Mouse (Mus musculus) midbrain, embryonic 12.5 days (tissue): ENCODE results near the gene Tmcc1. TPM values are rescaled to one million over a fixed set of nuclear protein-coding genes. Genes with fewer than 3 reads are reported as not detected.
A peak's percentile ranks its signal among the peaks of the same experiment; 100 is the strongest.
"Not testable (repeated sequence)": the region's sequence is repeated elsewhere in the genome, so short reads cannot be mapped to it uniquely, and the experiment has no call there.

Experiments
- ATAC-seq: fragments of 200-750 bp; cut with Nextera tagmentation; 2 replicates; pipeline ENCODE4 v1.8.0; 2017; ENCODE audit warnings: low read depth, moderate TSS enrichment, moderate library complexity; ENCODE audit not compliant: low FRiP score
- H3K27ac ChIP-seq: fragments of 300-500 bp; sonication (generic); replicated peaks from 2 replicates; pipeline ENCODE4 v1.5.1; 2016; ENCODE audit warnings: mild to moderate bottlenecking
- H3K27me3 ChIP-seq: fragments of 300-500 bp; sonication (generic); 2 replicates; pipeline ENCODE4 v1.6.1; 2016; ENCODE audit warnings: mild to moderate bottlenecking
- H3K36me3 ChIP-seq: fragments of 300-500 bp; sonication (generic); 2 replicates; pipeline ENCODE4 v1.6.1; 2016
- H3K4me1 ChIP-seq: fragments of 300-500 bp; sonication (generic); 2 replicates; pipeline ENCODE4 v1.6.1; 2016
- H3K4me2 ChIP-seq: fragments of 300-500 bp; sonication (generic); replicated peaks from 2 replicates; pipeline ENCODE4 v1.6.1; 2016; ENCODE audit warnings: mild to moderate bottlenecking, moderate library complexity
- H3K4me3 ChIP-seq: fragments of 300-500 bp; sonication (generic); 2 replicates; pipeline ENCODE4 v1.5.1; 2016; ENCODE audit warnings: mild to moderate bottlenecking
- H3K9ac ChIP-seq: fragments of 300-500 bp; sonication (generic); replicated peaks from 2 replicates; pipeline ENCODE4 v1.6.1; 2016; ENCODE audit warnings: mild to moderate bottlenecking, moderate library complexity
- H3K9me3 ChIP-seq: fragments of 300-500 bp; sonication (generic); 2 replicates; pipeline ENCODE4 v1.6.1; 2016; ENCODE audit warnings: mild to moderate bottlenecking
- WGBS: fragments of 180-500 bp; shearing (Covaris S2); methylation state at CpG from one replicate; pipeline ENCODE4 v1.1.7; 2016; 5-methylcytosine and 5-hydroxymethylcytosine counted together
- polyA plus RNA-seq: library from polyadenylated mRNA; unstranded; fragments of >200 nt; fragmentation: Nextera tagmentation; extraction: Ambion mirVana; gene quantifications from 2 replicates; pipeline ENCODE4 v1.2.1, GENCODE M21; 2016

Tmcc1 gene
- polyA plus RNA-seq, 1 experiment from 2014 or later = 31.2 TPM

DNA sequence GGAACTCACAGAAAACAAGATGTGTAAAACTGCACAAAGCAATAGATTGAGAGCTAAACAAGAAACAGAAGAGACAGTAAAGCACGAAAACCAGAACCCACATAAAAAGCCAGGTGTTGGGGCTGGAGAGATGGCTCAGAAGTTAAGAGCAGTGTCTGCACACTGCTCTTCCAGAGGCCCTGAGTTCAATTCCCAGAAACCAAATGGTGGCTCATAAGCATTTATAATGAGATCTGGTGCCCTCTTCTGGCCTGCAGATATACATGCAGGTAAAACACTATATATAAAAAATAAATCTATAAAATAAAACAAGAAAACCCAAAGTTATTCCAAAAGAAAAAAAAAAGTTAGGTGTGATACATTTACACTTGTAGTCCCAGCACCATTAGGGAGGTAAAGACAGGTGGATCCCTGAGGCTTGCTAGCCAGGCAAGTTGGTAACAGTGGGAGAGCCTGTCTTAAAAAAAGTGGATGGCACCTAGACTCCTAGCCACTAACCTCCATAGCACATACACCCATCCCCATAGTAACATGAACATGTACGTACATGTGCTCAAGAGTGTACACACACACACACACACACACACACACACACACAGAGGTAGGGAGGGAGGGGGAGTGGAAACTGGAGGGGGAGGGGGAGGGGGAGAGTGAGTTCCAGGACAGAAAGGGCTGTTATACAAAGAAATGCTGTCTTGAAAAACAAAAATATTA lies 54.0 kb downstream of the Tmcc1 start:
- H3K4me2 ChIP-seq = no peak overlapping the region
- no peak overlapping the region for H3K27ac ChIP-seq
- WGBS = 68% methylated on average over 2 of the region's 2 CpGs
- no peak for ATAC-seq
- peaks cover 15% of the 10 kb centered on the region for H3K4me1 ChIP-seq
- H3K9me3 ChIP-seq = no peaks in the 10 kb centered on the region
- no peaks in the 10 kb centered on the region for H3K36me3 ChIP-seq
- no peaks in the 10 kb centered on the region for H3K27me3 ChIP-seq
- H3K4me3 ChIP-seq = no peak overlapping the region
- no peak overlapping the region for H3K9ac ChIP-seq

DNA sequence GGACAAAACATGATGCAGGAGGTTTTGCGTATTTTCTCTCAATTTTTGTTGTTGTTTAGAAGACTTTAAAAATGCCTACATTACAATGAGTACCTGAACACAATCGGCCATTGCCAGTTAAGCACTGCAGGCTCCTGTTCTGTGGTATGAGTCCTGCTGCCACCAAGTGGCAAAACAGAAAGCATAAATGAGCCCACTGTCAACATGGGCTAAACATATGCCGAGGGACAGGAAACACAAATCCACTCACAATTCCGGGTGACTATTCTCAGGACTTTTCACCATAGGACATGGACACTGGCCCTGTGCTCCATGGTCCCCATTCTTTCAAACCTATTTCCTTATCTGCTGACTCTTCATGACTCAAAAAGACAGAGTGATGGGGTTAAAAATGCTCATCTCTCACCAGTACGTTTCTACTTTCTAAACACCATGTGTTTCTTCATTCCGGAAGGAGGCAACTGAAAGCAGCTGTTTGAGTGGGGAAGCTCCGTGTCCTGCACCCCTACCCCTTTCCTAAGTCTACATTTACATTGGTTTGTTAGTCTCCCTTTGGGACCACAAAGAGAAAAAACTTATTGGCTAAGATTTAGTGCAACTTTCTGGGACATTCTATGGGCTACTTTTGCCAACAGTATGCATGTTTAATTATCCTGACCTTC lies 57.2 kb downstream of the Tmcc1 start:
- H3K4me3 ChIP-seq = no peak overlapping the region
- H3K27ac ChIP-seq = no peak overlapping the region
- H3K9ac ChIP-seq = no peak overlapping the region
- no peaks in the 10 kb centered on the region for H3K27me3 ChIP-seq
- peaks cover 5% of the 10 kb centered on the region; the same call in 1 of the 2 replicates for H3K4me1 ChIP-seq
- 77% methylated on average over 7 of the region's 7 CpGs for WGBS
- ATAC-seq = no peak
- H3K4me2 ChIP-seq = no peak overlapping the region
- H3K9me3 ChIP-seq = no peaks in the 10 kb centered on the region
- 0 out of 2 replicates have a peak, but pooled peaks cover 6% of the 10 kb centered on the region for H3K36me3 ChIP-seq

DNA sequence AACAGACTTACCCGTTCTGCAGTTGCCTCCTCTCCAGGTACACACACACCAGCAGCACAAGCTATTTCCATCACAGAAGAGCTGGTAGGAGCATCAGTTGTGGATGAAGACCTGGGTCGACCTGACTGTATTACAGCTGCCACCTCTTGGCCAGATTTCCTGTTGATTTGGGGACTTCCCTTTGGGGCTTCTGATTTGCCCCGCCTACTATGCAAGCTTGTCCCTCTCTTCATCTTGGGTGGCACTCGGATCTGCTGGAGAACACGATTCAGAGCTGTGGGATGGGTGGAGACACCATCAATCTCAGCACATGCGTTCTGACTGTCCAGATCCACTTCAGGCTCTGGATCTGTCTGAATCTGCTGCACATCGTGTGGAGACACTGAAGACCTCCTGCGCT lies 59.5 kb downstream of the Tmcc1 start:
- WGBS = 80% methylated on average over 8 of the region's 8 CpGs
- Histone ChIP-seq H3K36me3 (0 out of 2 replicates have a peak, but pooled peaks cover 6% of the 10 kb centered on the region), H3K4me3 (no peak overlapping the region), H3K27ac (no peak overlapping the region), H3K4me2 (no peak overlapping the region), H3K9ac (no peak overlapping the region), H3K9me3 (no peaks in the 10 kb centered on the region), H3K4me1 (no peaks in the 10 kb centered on the region), H3K27me3 (no peaks in the 10 kb centered on the region)
- ATAC-seq = no peak

DNA sequence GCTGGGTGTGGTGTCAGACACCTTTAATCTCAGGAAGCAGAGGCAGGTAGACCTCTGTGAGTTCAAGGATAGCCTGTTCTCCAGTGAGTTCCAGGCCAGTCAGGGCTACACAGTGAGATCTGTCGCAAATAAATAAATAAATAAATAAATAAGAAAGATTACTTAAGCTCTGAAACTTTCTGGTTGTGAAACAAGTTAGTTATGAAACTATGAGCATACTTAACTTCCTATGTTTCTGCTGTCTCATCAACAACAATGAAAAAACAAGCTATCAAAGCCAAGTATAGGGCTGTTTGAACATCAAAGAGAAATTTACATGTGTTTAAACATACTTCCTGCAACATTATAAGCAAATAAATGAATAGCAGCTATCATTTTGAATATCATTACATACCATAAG lies 61.5 kb downstream of the Tmcc1 start:
- no peaks in the 10 kb centered on the region for H3K9me3 ChIP-seq
- H3K9ac ChIP-seq = no peak overlapping the region
- H3K27me3 ChIP-seq = no peaks in the 10 kb centered on the region
- 77% methylated on average over 1 of the region's 1 CpGs for WGBS
- 0 out of 2 replicates have a peak, but pooled peaks cover 6% of the 10 kb centered on the region for H3K36me3 ChIP-seq
- H3K27ac ChIP-seq = no peak overlapping the region
- no peak overlapping the region for H3K4me3 ChIP-seq
- no peak for ATAC-seq
- H3K4me1 ChIP-seq = no peaks in the 10 kb centered on the region
- no peak overlapping the region for H3K4me2 ChIP-seq

DNA sequence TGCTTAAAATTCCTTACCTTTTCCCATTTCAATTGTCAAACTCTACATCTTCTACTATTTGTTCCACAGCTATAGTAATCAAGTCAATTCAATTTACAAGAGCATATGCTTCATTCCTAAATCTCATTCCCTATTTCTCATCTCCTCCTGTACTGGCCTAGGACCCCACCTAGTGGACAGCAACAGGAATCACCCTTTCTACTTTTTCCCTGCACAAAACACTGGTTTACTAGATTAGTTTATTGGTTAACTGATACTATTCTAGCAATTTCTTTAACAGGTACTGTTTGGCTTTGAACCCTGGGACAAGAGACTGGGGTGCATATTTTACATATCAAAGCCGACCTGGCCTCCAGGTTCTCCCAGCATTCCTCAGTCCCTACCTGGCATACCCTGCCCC lies 64.6 kb downstream of the Tmcc1 start:
- Histone ChIP-seq H3K36me3 (0 out of 2 replicates have a peak, but pooled peaks cover 5% of the 10 kb centered on the region), H3K4me1 (peaks cover 6% of the 10 kb centered on the region), H3K4me2 (no peak overlapping the region), H3K9me3 (no peaks in the 10 kb centered on the region), H3K27ac (no peak overlapping the region), H3K4me3 (no peak overlapping the region), H3K27me3 (no peaks in the 10 kb centered on the region), H3K9ac (no peak overlapping the region)
- WGBS = 0% methylated on average over 1 of the region's 1 CpGs
- no peak for ATAC-seq

DNA sequence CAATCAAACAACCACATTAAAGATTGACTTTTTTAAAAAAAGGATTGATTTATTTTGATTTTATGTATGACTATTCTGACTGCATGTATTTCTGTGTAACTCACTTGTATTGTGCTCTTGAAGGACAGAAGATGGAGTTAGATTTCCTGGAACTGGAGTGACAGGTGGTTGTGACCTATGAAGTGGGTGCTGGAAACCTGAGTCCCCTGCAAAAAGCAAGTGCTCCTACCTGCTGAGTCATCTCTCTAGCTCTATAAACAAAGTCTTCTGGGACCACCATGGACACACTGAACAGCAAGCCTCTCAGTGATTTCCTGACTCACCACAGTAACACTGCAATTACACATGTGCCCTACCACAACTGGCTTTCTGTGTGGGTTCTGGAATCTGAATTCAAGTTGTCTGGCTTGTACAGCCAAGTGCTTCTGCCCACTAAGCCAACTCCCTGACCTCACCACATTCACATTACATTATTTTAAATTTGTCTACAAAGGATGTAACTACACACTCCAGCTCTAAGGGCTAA lies 65.3 kb downstream of the Tmcc1 start:
- H3K27me3 ChIP-seq = no peaks in the 10 kb centered on the region
- no peaks in the 10 kb centered on the region for H3K9me3 ChIP-seq
- H3K36me3 ChIP-seq = 0 out of 2 replicates have a peak, but pooled peaks cover 3% of the 10 kb centered on the region
- no peak overlapping the region for H3K27ac ChIP-seq
- H3K9ac ChIP-seq = no peak overlapping the region
- no peak overlapping the region for H3K4me3 ChIP-seq
- H3K4me1 ChIP-seq = peaks cover 6% of the 10 kb centered on the region
- no peak for ATAC-seq
- no peak overlapping the region for H3K4me2 ChIP-seq

DNA sequence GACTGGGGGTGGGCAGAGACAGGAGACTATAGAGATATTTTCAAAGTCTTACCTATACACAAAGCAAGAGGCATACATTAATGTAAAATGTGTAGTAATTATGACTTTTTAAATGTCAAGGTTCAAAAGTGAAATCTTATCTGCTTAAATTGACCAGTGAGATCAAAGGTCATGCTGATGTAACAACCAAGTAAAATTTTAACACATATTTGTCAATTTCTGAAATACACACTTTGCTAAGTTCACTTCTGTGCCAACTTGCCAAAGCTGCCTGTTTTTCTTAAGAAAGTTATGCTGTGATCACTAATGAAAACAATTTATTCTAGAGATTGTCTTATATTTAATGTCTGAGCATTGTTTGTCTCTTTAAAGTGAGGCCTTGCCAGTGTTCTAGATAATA lies 66.7 kb downstream of the Tmcc1 start:
- no peak for ATAC-seq
- Histone ChIP-seq H3K4me1 (peaks cover 6% of the 10 kb centered on the region), H3K27ac (no peak overlapping the region), H3K9ac (no peak overlapping the region), H3K36me3 (0 out of 2 replicates have a peak, but pooled peaks cover 10% of the 10 kb centered on the region), H3K27me3 (no peaks in the 10 kb centered on the region), H3K9me3 (no peaks in the 10 kb centered on the region), H3K4me2 (no peak overlapping the region), H3K4me3 (no peak overlapping the region)

DNA sequence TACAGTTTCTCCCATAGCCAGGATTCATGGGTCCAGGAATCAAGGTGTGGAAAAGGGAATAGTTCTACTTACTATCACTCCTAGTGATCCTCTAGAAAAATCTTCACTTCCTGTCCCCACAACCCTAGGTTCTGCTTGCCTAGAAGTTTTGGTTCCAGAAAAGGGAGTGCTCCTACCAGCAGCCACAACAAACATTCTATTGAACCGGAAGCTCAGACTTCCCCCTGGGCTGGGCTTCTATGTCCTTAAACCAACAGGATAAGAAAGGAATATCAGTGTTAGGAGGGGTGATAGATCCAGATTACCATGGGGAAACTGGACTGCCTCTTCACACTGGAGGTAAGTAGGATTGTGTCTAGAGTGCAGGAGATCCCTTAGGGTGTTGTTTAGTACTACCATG lies 70.4 kb downstream of the Tmcc1 start:
- Histone ChIP-seq H3K4me1 (peaks cover 6% of the 10 kb centered on the region), H3K9me3 (no peaks in the 10 kb centered on the region), H3K27ac (no peak overlapping the region), H3K27me3 (no peaks in the 10 kb centered on the region), H3K36me3 (0 out of 2 replicates have a peak, but pooled peaks cover 14% of the 10 kb centered on the region), H3K9ac (no peak overlapping the region), H3K4me3 (no peak overlapping the region), H3K4me2 (no peak overlapping the region)
- WGBS = 92% methylated on average over 1 of the region's 1 CpGs
- ATAC-seq = no peak

DNA sequence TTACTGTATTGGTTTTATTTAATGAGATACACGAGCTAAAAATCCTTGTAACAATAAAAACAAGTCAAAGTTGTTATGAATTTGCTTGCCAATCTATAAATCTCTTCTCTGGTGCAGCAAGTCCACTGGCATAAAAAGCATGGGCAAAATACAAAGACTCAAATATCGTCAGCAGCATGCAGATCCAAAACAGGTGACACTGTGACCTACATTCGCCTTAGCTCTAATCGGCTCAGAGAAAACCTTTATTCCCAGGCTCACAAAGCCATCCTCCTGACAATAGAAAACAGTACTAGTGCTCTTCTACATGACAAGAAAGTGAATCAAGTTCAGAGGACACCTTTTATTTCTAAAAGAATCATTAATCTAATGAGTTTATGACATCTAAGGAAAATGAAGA lies 73.6 kb downstream of the Tmcc1 start:
- Histone ChIP-seq H3K4me1 (no peaks in the 10 kb centered on the region), H3K36me3 (0 out of 2 replicates have a peak, but pooled peaks cover 14% of the 10 kb centered on the region), H3K4me3 (no peak overlapping the region), H3K4me2 (no peak overlapping the region), H3K9ac (no peak overlapping the region), H3K27me3 (no peaks in the 10 kb centered on the region), H3K9me3 (no peaks in the 10 kb centered on the region), H3K27ac (no peak overlapping the region)
- no peak for ATAC-seq
- 63% methylated on average over 4 of the region's 4 CpGs for WGBS

DNA sequence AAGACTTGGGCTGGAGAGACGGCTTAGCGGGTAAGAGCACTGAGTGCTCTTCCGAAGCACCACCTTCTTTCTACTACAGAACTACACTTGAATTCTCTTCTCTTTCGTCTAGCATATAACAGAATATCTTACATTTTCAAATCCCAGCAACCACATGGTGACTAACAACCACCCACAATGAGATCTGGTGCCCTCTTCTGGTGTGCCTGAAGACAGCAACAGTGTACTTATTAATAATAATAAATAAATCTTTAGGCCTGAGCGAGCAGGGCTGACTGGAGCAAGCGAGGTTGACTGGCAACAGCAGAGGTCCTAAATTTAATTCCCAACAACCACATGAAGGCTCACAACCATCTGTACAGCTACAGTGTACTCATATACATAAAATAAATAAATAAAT lies 76.7 kb downstream of the Tmcc1 start:
- not testable (repeated sequence) for H3K4me1 ChIP-seq, H3K27me3 ChIP-seq, H3K4me3 ChIP-seq, ATAC-seq, H3K9ac ChIP-seq, H3K9me3 ChIP-seq, H3K4me2 ChIP-seq, H3K27ac ChIP-seq, H3K36me3 ChIP-seq
- 90% methylated on average over 6 of the region's 6 CpGs for WGBS

DNA sequence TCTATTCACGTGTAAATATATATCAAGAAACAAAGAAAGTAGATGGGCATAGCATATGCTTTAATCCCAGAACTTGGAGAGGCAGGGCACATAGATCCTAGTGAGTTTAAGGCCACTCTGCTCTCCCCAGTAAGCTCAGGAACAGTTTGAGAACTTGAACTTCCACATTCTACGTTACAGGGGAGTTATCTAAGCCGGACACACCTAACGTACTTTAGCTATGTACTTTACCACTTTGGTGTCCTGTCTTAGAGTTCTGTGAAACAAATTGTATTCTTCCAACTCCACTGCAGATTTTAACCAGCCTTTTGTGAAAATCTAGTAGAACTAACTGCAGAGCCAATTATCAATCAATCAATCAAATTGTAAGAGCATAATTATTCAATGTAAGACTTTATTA lies 82.7 kb downstream of the Tmcc1 start:
- 80% methylated on average over 4 of the region's 4 CpGs for WGBS
- peaks cover 10% of the 10 kb centered on the region for H3K4me1 ChIP-seq
- no peak overlapping the region for H3K4me3 ChIP-seq
- no peak for ATAC-seq
- no peaks in the 10 kb centered on the region for H3K9me3 ChIP-seq
- H3K36me3 ChIP-seq = no peaks in the 10 kb centered on the region
- H3K27me3 ChIP-seq = no peaks in the 10 kb centered on the region
- H3K27ac ChIP-seq = no peak overlapping the region
- no peak overlapping the region for H3K9ac ChIP-seq
- no peak overlapping the region for H3K4me2 ChIP-seq

DNA sequence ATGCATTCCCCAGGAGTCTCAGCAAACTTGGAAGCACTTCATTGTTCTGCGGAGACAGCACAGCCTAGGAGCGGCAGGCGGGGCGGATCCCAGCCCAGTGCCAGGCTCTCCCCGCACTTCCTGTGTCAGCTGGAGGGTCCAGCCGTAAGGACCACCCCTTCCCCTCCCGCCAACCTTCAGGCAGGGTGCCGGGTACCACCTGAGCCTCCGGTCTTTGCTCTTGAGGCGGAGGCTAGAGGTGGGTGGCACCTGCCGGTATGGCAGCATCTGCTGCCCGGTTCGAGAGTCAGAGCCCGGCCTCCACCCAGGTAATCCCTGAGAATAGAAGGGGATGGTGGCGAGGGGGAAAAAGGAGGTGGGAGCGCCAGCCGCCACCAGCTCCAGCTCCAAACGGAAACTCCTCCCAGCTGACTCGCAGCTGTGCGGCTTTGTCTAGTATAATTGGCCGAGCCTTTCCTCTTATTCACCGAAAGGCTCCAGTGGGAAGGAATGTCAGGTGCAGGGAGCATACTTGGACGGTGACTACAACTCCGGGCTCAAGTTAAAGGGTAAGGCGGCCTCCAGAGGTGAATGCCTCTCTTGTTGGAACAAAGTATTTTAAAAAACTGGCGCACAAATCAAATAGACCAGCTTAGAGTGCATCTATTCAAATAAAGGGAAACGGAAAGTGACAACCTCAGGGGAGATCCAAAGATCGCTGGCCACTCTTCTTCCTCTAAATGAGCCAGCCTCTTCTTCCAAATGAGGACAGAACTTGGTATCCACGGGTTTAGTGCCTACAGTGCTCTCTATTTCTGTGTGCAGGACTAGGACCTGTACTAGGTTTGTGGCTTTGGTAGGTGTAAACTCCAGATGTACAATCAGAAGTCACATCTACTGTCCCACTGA lies 85.6 kb downstream of the Tmcc1 start:
- Histone ChIP-seq H3K9me3 (no peaks in the 10 kb centered on the region), H3K4me3 (peak overlapping the region; percentile 71), H3K9ac (peak overlapping the region; percentile 77), H3K4me2 (peak overlapping the region; percentile 78), H3K27ac (peak overlapping the region; percentile 91), H3K4me1 (peaks cover 10% of the 10 kb centered on the region), H3K27me3 (no peaks in the 10 kb centered on the region), H3K36me3 (no peaks in the 10 kb centered on the region)
- WGBS = under 1% methylated on average over 29 of the region's 29 CpGs
- ATAC-seq = peak; percentile 98
